Mouse (Mus musculus): Measurements from ENCODE around the gene Ptpn20. TPM values are rescaled to one million over a fixed set of nuclear protein-coding genes. Genes with fewer than 3 reads are reported as not detected.

The Ptpn20 gene
- 0.10 and 0.11 TPM in 2 replicates for polyA plus RNA-seq (2012; rRNA removed)

DNA sequence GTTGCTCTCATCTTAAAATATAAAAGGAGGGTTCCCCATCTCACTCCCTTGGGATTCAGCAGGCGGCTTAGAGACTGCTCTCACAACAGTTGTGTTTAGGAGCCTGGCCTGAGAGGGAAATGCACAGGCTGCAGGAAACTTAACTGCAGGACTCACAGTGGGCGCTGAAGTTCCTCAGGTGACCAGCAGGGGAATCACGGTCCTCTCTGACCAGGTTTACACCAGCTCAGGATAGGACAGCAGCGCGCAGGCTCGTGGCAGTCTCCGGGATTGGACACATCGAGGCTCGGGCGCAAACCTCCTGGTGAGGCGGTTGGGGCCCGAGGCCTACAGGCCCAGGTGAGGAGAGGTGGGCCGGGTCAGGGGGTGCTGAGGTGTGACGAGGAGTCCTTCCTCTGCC is at the start of gene Ptpn20:
TSS of gene Ptpn20 (plus strand) at position 257 of the 400 bp plus-strand sequence.
- TF ChIP-seq POLR2A (IDR thresholded peaks at IDR 0.05; ENCODE audit: borderline replicate concordance, extremely low read depth, insufficient read depth, insufficient read length, poor library complexity, severe bottlenecking) = no peak
- TF ChIP-seq CTCF (IDR thresholded peaks at IDR 0.05; ENCODE audit: borderline replicate concordance, extremely low read depth, insufficient read depth, insufficient read length) = peak; percentile 39; the same call in 1 of the 2 replicates
- no peak for DNase-seq (ENCODE audit: low read depth)

- no peak for TF ChIP-seq CTCF (IDR thresholded peaks at IDR 0.05; ENCODE audit: borderline replicate concordance, extremely low read depth, insufficient read depth, insufficient read length)
- TF ChIP-seq POLR2A (IDR thresholded peaks at IDR 0.05; ENCODE audit: borderline replicate concordance, extremely low read depth, insufficient read depth, insufficient read length, poor library complexity, severe bottlenecking) = no peak
- DNase-seq (ENCODE audit: low read depth) = peak; percentile 46
Measured at GRCm38 (mm10) chr14:33539559-33540167, 49.3 kb upstream of the Ptpn20 start.

GRCm38 (mm10) chr14:33545565-33546143 is 43.4 kb upstream of the Ptpn20 start:
- TF ChIP-seq CTCF (IDR thresholded peaks at IDR 0.05; ENCODE audit: borderline replicate concordance, extremely low read depth, insufficient read depth, insufficient read length) = no peak
- no peak for TF ChIP-seq POLR2A (IDR thresholded peaks at IDR 0.05; ENCODE audit: borderline replicate concordance, extremely low read depth, insufficient read depth, insufficient read length, poor library complexity, severe bottlenecking)
- no peak for DNase-seq (ENCODE audit: low read depth)

- DNase-seq (ENCODE audit: low read depth) = no peak
- TF ChIP-seq POLR2A (IDR thresholded peaks at IDR 0.05; ENCODE audit: borderline replicate concordance, extremely low read depth, insufficient read depth, insufficient read length, poor library complexity, severe bottlenecking) (no peak), CTCF (IDR thresholded peaks at IDR 0.05; ENCODE audit: borderline replicate concordance, extremely low read depth, insufficient read depth, insufficient read length) (no peak)
Measured at GRCm38 (mm10) chr14:33548650-33549049, 40.4 kb upstream of the Ptpn20 start.

GRCm38 (mm10) chr14:33549856-33550255 is 39.2 kb upstream of the Ptpn20 start:
- peak; percentile 83 for DNase-seq (ENCODE audit: low read depth)

DNA sequence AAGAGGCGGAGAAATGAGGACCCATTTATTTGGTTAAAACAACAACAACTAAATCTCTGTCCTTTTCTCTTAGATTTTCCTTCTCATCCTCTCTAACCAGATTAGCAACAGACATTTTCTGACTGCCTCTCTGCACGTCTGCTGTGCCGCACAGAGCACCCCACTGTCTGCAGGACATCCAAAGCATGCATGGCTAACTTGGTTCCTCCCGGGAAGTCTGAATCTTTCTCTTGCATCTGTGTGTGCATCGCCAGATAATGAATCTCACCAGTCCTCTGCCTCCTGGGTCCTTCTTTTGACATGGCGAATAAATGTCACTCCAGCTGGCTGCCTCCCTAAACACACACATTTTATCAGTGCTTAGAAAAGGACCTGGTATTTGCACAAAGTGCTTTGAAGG is 18.3 kb upstream of the Ptpn20 start:
- peak; percentile 65 for DNase-seq (ENCODE audit: low read depth)
- TF ChIP-seq POLR2A (IDR thresholded peaks at IDR 0.05; ENCODE audit: borderline replicate concordance, extremely low read depth, insufficient read depth, insufficient read length, poor library complexity, severe bottlenecking) (no peak), CTCF (IDR thresholded peaks at IDR 0.05; ENCODE audit: borderline replicate concordance, extremely low read depth, insufficient read depth, insufficient read length) (no peak)

More at GRCm38 (mm10) chr14:33549856-33550255, 39.2 kb upstream of the Ptpn20 start:
- TF ChIP-seq CTCF (IDR thresholded peaks at IDR 0.05; ENCODE audit: borderline replicate concordance, extremely low read depth, insufficient read depth, insufficient read length) (no peak), POLR2A (IDR thresholded peaks at IDR 0.05; ENCODE audit: borderline replicate concordance, extremely low read depth, insufficient read depth, insufficient read length, poor library complexity, severe bottlenecking) (no peak)

DNA sequence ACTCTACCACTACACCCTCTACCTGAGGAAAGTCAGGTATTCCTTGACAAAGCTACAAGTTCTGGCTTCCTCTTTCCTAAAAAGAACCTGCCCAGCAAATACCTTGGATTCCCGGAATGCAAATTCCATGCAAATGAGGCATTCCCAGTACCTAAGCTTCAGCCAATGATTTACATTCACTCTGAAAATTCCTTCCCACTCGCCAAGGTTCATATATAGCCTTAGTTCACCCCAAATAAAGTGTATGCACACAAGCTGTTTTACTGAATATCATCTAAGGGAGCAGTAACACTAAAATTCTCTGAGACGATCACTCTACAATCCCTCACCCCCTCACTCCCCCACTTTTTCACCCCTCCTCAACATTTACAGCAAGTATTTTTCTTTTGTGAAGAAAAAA is 15.4 kb upstream of the Ptpn20 start:
- no peak for TF ChIP-seq CTCF (IDR thresholded peaks at IDR 0.05; ENCODE audit: borderline replicate concordance, extremely low read depth, insufficient read depth, insufficient read length)
- TF ChIP-seq POLR2A (IDR thresholded peaks at IDR 0.05; ENCODE audit: borderline replicate concordance, extremely low read depth, insufficient read depth, insufficient read length, poor library complexity, severe bottlenecking) = no peak

GRCm38 (mm10) chr14:33579771-33580484 is 9.1 kb upstream of the Ptpn20 start:
- TF ChIP-seq CTCF (IDR thresholded peaks at IDR 0.05; ENCODE audit: borderline replicate concordance, extremely low read depth, insufficient read depth, insufficient read length) (0 out of 2 replicates have a peak, but pooled peaks have one; percentile 2), POLR2A (IDR thresholded peaks at IDR 0.05; ENCODE audit: borderline replicate concordance, extremely low read depth, insufficient read depth, insufficient read length, poor library complexity, severe bottlenecking) (no peak)
- DNase-seq (ENCODE audit: low read depth) = no peak

More for the DNA sequence above, 15.4 kb upstream of the Ptpn20 start:
- DNase-seq (ENCODE audit: low read depth) = no peak

DNA sequence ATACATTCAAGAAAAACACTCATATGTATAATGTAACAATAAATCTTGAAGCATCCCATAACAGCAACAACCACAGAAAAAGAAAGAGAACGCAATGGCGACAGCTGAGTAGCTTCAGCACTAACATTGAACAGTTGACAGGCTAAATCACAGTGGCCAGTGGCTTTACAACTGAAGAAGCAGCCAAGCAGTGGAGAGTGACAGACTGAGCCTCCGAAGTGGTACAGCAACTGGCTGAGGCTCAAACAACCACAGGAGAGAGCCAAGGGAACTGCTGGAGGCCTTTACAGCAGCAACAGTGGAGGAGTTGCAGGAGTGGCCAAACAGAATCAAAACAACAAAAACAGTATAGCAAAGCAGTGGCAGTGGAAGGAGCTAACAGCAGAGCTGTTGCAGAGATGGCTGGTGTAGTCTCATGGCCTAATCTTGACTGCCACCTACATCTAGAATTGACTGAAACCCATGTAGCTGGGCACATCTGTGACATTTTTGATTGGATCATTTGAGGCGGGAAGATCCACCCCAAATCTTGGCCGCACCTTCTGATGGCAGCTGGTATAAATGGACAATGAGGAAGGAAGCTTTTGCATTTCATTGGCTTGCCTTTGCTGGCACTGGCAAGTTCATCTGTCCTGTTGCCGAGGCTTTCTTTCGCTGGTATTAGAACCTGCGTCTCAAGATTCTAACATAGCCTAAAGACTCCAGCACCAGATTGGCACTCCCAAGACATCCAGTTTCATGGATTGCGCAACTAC is 9.5 kb downstream of the Ptpn20 start:
- DNase-seq (ENCODE audit: low read depth) = no peak
- no peak for TF ChIP-seq CTCF (IDR thresholded peaks at IDR 0.05; ENCODE audit: borderline replicate concordance, extremely low read depth, insufficient read depth, insufficient read length)
- no peak for TF ChIP-seq POLR2A (IDR thresholded peaks at IDR 0.05; ENCODE audit: borderline replicate concordance, extremely low read depth, insufficient read depth, insufficient read length, poor library complexity, severe bottlenecking)

DNA sequence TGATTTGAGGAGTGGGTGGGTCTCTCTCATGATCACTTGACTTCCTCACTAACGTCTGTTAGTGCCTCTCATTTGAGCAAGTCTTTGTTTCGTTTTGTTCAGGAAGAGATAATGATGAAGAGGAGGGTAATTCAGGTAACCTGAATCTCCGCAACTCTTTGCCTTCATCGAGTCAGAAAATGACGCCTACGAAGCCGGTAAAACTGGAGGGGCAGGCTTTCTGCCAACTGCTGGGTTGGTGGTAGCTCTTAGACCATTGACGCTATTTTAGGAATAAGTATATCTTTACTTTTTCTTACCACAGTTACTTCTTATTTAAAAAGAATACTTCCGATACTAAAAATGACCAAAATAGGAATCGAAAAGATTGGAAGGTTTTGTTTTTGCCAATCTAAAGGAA is 18.4 kb downstream of the Ptpn20 start:
- TF ChIP-seq CTCF (IDR thresholded peaks at IDR 0.05; ENCODE audit: borderline replicate concordance, extremely low read depth, insufficient read depth, insufficient read length) (no peak), POLR2A (IDR thresholded peaks at IDR 0.05; ENCODE audit: borderline replicate concordance, extremely low read depth, insufficient read depth, insufficient read length, poor library complexity, severe bottlenecking) (no peak)
- no peak for DNase-seq (ENCODE audit: low read depth)

- DNase-seq (ENCODE audit: low read depth) = no peak
- TF ChIP-seq CTCF (IDR thresholded peaks at IDR 0.05; ENCODE audit: borderline replicate concordance, extremely low read depth, insufficient read depth, insufficient read length) = no peak
- no peak for TF ChIP-seq POLR2A (IDR thresholded peaks at IDR 0.05; ENCODE audit: borderline replicate concordance, extremely low read depth, insufficient read depth, insufficient read length, poor library complexity, severe bottlenecking)
Measured at GRCm38 (mm10) chr14:33625036-33625435, 36.0 kb downstream of the Ptpn20 start.
